Mouse (Mus musculus) lung, postnatal 10 days (tissue): ENCODE results near the gene Cdk4.

Source experiments
- DNase-seq: peaks from one replicate; pipeline ENCODE4 v3.0.0; 2021

Gene Cdk4

DNA sequence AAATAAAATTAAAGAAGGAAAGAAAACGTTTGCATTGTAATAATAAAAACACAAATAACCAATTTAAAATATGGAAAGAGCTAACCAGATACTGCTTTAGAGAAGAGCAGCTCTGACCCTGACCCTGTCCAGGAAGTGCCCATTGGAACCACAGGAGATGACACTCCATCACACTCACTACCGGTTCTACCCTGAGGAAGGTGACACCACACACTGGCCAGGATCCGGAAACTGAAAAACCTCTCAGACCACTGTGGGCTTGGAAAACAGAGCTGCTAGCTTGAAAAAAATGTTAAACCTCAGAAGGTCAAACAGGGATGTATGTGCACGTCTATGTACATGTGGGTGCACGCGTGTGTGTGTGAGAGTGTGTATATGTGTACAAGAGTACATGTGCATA, 37.8 kb downstream of the Cdk4 start:
- no peak for DNase-seq

DNA sequence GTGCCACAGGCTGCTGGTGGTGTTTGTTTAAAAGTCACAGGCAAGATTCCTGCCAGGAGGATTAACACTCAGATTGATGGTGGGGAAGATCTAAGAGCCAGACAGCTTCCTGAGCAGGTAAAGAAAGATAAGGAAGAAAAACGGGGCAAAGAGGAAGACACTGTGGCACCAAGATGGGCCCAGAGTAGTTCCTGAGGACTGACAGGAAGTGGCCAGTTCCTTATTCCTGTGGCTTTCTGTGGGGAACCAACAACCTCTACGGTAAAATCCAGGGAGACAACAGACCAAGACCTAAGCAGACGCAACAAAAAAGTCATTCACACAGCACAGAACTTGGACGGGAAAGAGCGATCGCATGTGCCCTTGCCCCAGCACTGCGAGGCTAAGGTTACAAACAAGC, 40.3 kb downstream of the Cdk4 start:
- DNase-seq, result no peak

DNA sequence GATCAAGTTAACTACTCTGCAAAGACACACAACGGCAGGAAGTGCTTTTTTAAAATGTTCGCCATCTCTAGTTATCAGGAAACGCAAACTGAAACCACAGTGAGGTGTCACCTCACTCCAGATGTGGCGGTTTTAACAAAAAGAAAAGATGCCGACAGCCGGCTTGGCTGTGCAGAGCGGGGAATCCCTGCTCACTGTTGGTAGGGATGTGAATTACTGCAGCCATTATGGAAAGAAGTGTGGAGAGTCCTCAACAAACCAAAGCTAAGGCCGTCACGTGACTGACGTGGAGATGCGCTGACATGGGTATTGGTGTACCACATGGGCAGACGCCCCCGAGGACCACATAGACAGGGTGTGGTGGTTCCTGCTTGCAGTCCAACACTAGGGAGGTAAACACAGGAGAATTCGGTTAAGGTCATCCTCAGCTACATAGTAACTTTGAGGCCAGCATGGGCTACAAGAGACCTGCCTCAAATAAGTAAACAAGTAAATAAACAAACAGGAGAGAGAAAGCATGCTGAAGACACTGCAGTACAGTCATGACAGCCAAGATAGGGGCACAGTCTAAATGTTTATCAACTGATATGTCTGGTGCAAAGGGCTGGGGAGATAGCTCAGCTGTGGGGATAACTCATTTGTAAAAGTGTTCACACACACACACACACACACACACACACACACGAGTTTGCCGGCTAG, 44.4 kb downstream of the Cdk4 start:
- no peak for DNase-seq

DNA sequence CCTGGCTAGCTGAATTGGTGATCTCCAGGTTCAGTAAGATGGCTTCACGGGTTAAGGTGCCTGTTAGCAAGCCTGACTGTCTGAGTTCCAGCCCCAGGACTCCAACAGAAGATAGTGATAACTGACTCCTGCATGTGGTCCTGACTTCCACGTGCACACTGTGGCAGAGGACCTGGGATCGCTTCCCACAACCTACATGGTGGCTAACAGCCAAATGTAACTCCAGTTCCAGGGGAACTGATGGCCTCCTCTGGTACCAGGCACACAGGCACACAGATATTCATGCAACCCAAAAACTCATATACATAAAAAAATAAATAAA, 44.9 kb downstream of the Cdk4 start:
- no peak for DNase-seq

DNA sequence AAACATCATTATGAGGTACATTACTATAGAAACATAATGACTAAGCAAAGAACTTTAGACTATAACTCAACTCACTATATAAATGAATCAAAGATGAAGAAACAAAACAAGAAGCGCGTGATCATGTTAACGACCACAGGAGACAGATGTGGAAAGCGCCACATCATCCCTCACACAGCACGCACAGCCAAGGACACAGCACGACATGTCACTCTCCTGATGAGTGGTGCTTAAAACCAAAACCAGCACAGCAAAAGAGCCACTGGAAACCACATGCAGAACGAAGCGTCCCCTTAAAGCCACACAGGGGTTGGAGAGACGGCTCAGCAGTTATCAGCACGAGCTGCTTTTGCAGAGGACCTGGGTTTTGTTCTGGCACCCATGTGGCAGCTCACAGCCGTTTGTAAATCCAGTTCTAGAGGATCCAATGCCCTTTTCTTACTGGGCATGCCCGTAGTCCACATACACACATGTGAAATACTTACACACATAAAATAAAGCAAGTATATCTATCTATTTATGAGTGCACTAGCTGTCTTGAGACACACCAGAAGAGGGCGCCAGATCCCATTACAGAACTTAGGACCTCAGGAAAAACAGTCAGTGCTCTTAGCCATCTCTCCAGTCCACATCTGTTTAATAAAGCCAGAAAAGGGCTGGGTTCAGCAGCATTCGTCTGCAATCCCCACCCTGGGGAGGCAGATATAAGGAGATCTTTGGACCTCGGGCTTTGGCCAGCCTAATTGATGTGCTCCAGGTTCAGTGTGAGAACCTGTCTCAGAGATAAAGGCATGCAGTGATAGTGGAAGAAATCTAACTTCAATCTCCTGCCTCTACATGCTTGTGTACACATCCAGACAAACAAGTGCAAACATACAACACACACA, 47.9 kb downstream of the Cdk4 start:
- DNase-seq, result no peak

DNA sequence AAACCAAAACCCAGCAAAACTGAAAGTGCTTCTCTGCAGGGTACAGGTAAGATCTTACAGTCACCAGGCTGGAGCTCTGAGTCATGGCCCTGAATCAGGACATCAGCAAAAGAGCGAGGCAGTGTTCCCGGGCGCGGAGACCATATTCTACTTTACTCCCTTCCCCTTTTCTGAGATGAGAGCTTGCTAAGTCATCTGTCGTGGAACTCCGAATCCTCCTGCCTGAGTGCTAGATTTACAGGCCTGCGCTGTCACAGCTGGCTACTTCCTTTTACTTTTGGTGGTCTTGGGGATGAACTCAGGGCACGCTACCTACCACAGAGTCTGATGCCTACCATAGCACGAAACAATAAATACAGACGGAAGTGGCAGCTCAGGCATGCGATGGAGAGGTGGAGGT, 51.1 kb downstream of the Cdk4 start:
- DNase-seq, result no peak

DNA sequence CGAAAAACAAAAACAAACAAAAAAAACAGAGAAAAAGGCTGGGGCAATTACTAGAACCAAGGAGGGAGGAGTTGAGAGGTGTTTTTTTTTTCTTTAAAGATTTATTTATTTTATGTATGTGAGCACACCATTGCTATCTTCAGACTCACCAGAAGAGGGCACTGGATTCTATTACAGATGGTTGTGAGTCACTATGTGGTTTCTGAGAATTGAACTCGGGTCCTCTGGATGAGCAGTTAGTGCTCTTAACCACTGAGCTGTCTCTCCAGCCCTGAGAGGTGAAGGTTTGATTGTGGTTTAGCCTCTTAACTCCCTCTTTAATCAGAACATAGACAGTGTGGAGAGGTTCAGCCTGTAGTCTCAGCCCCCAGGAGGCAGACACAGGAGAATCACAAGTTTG, 51.7 kb downstream of the Cdk4 start:
- DNase-seq, result no peak
